Mouse (Mus musculus): ENCODE measurements around the gene Rxfp4. TPM values are rescaled to one million over a fixed set of nuclear protein-coding genes. Genes with fewer than 3 reads are reported as not detected.

The Rxfp4 gene
- polyA plus RNA-seq, 1 experiment from 2014 or later, result not detected

DNA sequence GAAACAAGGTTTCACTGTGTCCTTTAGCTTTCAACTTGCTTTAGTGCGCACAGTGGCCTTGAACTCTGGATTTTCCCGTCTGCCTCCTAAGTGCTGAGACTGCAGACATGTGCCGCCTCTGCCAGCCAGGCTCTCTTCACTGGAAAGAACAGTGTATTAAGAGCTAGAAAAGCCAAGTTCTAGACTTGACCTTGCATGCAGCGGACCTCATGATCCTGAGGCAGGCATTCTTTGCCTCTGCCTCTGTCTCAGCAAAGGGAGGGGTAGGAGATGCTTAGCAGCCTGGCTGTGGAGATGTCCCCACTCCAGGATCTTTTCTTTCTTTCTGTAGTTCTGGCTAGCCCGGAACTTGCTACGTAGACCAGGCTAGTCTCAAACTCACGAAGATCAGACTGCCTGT lies 48.1 kb downstream of the Rxfp4 start:
- H3K4me3 ChIP-seq, result no peak overlapping the region
- no peak overlapping the region for H3K27ac ChIP-seq
- H3K4me2 ChIP-seq, result no peak overlapping the region
- ATAC-seq (replicated peaks; ENCODE audit: insufficient number of reproducible peaks, insufficient read depth, low FRiP score, low read depth), result no peak
- WGBS, result 89% methylated on average over 7 of the region's 7 CpGs
- no peaks in the 10 kb centered on the region for H3K36me3 ChIP-seq
- peaks cover 21% of the 10 kb centered on the region for H3K4me1 ChIP-seq (replicated peaks)
- no peaks in the 10 kb centered on the region for H3K27me3 ChIP-seq
- H3K9ac ChIP-seq, result no peak overlapping the region
- no peaks in the 10 kb centered on the region for H3K9me3 ChIP-seq (replicated peaks)

DNA sequence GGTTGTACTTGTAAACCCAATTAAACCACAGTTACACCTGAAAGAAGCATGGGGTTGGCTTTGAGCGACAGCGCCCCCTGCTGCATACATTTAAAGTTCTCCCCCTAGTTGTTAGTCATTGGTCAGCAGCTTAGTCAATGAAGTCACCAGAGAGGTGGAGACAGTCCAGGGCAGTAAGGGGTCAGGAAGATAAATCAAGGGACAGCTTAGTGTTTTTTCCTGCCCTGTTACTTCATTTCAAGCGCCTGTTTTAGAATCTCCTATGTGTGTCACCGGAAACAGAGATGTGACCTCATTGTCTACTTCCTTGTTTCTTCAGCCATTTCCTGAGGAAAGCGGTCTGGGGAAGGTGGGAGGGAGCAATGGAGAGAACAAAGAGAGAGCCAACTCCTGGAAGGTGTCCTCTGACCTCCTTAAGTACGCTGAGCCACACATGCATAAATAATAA lies 49.2 kb downstream of the Rxfp4 start:
- Histone ChIP-seq H3K4me2 (no peak overlapping the region), H3K4me1 (replicated peaks) (peaks cover 14% of the 10 kb centered on the region), H3K4me3 (no peak overlapping the region), H3K27me3 (no peaks in the 10 kb centered on the region), H3K27ac (peak overlapping the region; percentile 58), H3K36me3 (no peaks in the 10 kb centered on the region), H3K9ac (no peak overlapping the region), H3K9me3 (replicated peaks) (no peaks in the 10 kb centered on the region)
- WGBS, result 16% methylated on average over 6 of the region's 6 CpGs
- ATAC-seq (replicated peaks; ENCODE audit: insufficient number of reproducible peaks, insufficient read depth, low FRiP score, low read depth), result peak; percentile 66

DNA sequence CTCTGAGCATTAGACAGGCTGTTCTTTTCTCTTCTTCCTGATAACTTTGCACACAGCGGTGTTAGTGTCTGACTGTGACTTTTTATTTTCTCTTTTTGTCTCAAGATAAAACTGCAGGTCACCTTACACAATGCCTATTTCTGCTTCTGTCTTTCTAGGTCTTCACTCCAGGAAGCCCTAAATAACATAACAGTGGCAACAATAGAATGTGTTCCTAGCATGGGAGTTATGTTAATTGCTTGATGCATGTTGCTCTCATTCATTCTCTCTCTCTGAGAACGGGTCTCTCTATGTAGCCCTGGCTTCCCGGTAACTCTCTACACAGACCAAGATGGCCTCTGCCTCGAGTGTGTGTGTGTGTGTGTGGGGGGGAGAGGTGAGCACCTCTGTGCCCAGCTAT lies 50.5 kb downstream of the Rxfp4 start:
- Histone ChIP-seq H3K27me3 (no peaks in the 10 kb centered on the region), H3K4me3 (no peak overlapping the region), H3K4me1 (replicated peaks) (peaks cover 9% of the 10 kb centered on the region), H3K4me2 (no peak overlapping the region), H3K27ac (no peak overlapping the region), H3K9ac (no peak overlapping the region), H3K9me3 (replicated peaks) (no peaks in the 10 kb centered on the region), H3K36me3 (no peaks in the 10 kb centered on the region)
- no peak for ATAC-seq (replicated peaks; ENCODE audit: insufficient number of reproducible peaks, insufficient read depth, low FRiP score, low read depth)
- WGBS, result 61% methylated on average over 4 of the region's 4 CpGs

Other genes with a start within 250 kb of the Rxfp4 start
- 83.6 and 96.3 TPM in 2 replicates for gene Pmf1, start 242.8 kb downstream of the Rxfp4 start, polyA plus RNA-seq (2015; fragmentation: Nextera tagmentation; extraction: Ambion mirVana)
- 11.8 and 14.1 TPM in 2 replicates for gene Slc25a44, start 228.0 kb downstream of the Rxfp4 start, polyA plus RNA-seq (2015; fragmentation: Nextera tagmentation; extraction: Ambion mirVana)
- gene Sema4a, start 192.0 kb downstream of the Rxfp4 start, polyA plus RNA-seq (2015; fragmentation: Nextera tagmentation; extraction: Ambion mirVana), result 2.1 and 5.3 TPM in 2 replicates
- 110 and 131 TPM in 2 replicates for gene Lmna, start 143.2 kb downstream of the Rxfp4 start, polyA plus RNA-seq (2015; fragmentation: Nextera tagmentation; extraction: Ambion mirVana)
- 6.5 and 8.0 TPM in 2 replicates for gene Mex3a, start 120.7 kb downstream of the Rxfp4 start, polyA plus RNA-seq (2015; fragmentation: Nextera tagmentation; extraction: Ambion mirVana)
- gene Rab25, start 104.8 kb downstream of the Rxfp4 start, polyA plus RNA-seq (2015; fragmentation: Nextera tagmentation; extraction: Ambion mirVana), result 0.92 and 4.0 TPM in 2 replicates
- gene Lamtor2, start 100.1 kb downstream of the Rxfp4 start, polyA plus RNA-seq (2015; fragmentation: Nextera tagmentation; extraction: Ambion mirVana), result 119 and 144 TPM in 2 replicates
- 30.0 and 34.9 TPM in 2 replicates for gene Ubqln4, start 99.4 kb downstream of the Rxfp4 start, polyA plus RNA-seq (2015; fragmentation: Nextera tagmentation; extraction: Ambion mirVana)
- gene Ssr2, start 77.3 kb downstream of the Rxfp4 start, polyA plus RNA-seq (2015; fragmentation: Nextera tagmentation; extraction: Ambion mirVana), result 164 and 178 TPM in 2 replicates
- gene Arhgef2, start 47.2 kb downstream of the Rxfp4 start, polyA plus RNA-seq (2015; fragmentation: Nextera tagmentation; extraction: Ambion mirVana), result 72.8 and 82.5 TPM in 2 replicates
- gene Khdc4, start 32.7 kb upstream of the Rxfp4 start, polyA plus RNA-seq (2015; fragmentation: Nextera tagmentation; extraction: Ambion mirVana), result 61.3 and 69.2 TPM in 2 replicates
- 49.9 and 55.5 TPM in 2 replicates for gene Rit1, start 63.7 kb upstream of the Rxfp4 start, polyA plus RNA-seq (2015; fragmentation: Nextera tagmentation; extraction: Ambion mirVana)
- 10.8 and 14.4 TPM in 2 replicates for gene Syt11, start 122.0 kb upstream of the Rxfp4 start, polyA plus RNA-seq (2015; fragmentation: Nextera tagmentation; extraction: Ambion mirVana)
- 6.0 and 7.4 TPM in 2 replicates for gene Gon4l, start 182.1 kb upstream of the Rxfp4 start, polyA plus RNA-seq (2015; fragmentation: Nextera tagmentation; extraction: Ambion mirVana)

Data from heart, embryonic 15.5 days (tissue).